Mouse (Mus musculus) kidney, embryonic 14.5 days (tissue): Measurements from ENCODE around the gene Gas7. TPM values are rescaled to one million over a fixed set of nuclear protein-coding genes. Genes with fewer than 3 reads are reported as not detected.
A peak's percentile ranks its signal among the peaks of the same experiment; 100 is the strongest.

ENCODE experiments used
- ATAC-seq: fragments of 200-750 bp; cut with Nextera tagmentation; 2 replicates; pipeline ENCODE4 v1.8.0; 2017; ENCODE audit warnings: moderate number of reproducible peaks, mild to moderate bottlenecking, moderate TSS enrichment, moderate library complexity; ENCODE audit not compliant: low FRiP score, low TSS enrichment
- H3K27ac ChIP-seq: fragments of 300-500 bp; sonication (generic); 2 replicates; pipeline ENCODE4 v1.5.1; 2014; ENCODE audit warnings: low read depth, mild to moderate bottlenecking, low read length, moderate library complexity, mixed read lengths
- H3K27me3 ChIP-seq: fragments of 300-500 bp; sonication (generic); 2 replicates; pipeline ENCODE4 v1.6.1; 2014; ENCODE audit warnings: mild to moderate bottlenecking, low read length; ENCODE audit not compliant: control insufficient read depth, insufficient read depth
- H3K36me3 ChIP-seq: fragments of 300-500 bp; sonication (generic); 2 replicates; pipeline ENCODE4 v1.6.1; 2014; ENCODE audit warnings: low read length, mixed read lengths; ENCODE audit not compliant: control insufficient read depth, insufficient read depth
- H3K4me1 ChIP-seq: fragments of 300-500 bp; sonication (generic); 2 replicates; pipeline ENCODE4 v1.6.1; 2014; ENCODE audit warnings: low read length, mixed read lengths; ENCODE audit not compliant: control insufficient read depth, insufficient read depth
- H3K4me2 ChIP-seq: fragments of 300-500 bp; sonication (generic); replicated peaks from 2 replicates; pipeline ENCODE4 v1.6.1; 2014; ENCODE audit warnings: low read depth, mild to moderate bottlenecking, low read length
- H3K4me3 ChIP-seq: fragments of 300-500 bp; sonication (generic); 2 replicates; pipeline ENCODE4 v1.5.1; 2014; ENCODE audit warnings: mild to moderate bottlenecking, low read length
- H3K9ac ChIP-seq: fragments of 300-500 bp; sonication (generic); 2 replicates; pipeline ENCODE4 v1.6.1; 2014; ENCODE audit warnings: low read depth, mild to moderate bottlenecking, low read length, moderate library complexity
- H3K9me3 ChIP-seq: fragments of 300-500 bp; sonication (generic); 2 replicates; pipeline ENCODE4 v1.6.1; 2016; ENCODE audit warnings: low read length; ENCODE audit not compliant: control insufficient read depth
- WGBS: fragments of 180-500 bp; shearing (Covaris S2); extraction: QIAGEN DNeasy Blood & Tissue Kit; methylation state at CpG from one replicate; pipeline ENCODE4 v1.1.7; 2014; 5-methylcytosine and 5-hydroxymethylcytosine counted together
- polyA plus RNA-seq: library from polyadenylated mRNA; unstranded; fragments of >200 nt; fragmentation: Nextera tagmentation; extraction: Ambion mirVana; gene quantifications from 2 replicates; pipeline ENCODE4 v1.2.1, GENCODE M21; 2014

The Gas7 gene
- polyA plus RNA-seq = 7.9 and 8.3 TPM in 2 replicates

DNA sequence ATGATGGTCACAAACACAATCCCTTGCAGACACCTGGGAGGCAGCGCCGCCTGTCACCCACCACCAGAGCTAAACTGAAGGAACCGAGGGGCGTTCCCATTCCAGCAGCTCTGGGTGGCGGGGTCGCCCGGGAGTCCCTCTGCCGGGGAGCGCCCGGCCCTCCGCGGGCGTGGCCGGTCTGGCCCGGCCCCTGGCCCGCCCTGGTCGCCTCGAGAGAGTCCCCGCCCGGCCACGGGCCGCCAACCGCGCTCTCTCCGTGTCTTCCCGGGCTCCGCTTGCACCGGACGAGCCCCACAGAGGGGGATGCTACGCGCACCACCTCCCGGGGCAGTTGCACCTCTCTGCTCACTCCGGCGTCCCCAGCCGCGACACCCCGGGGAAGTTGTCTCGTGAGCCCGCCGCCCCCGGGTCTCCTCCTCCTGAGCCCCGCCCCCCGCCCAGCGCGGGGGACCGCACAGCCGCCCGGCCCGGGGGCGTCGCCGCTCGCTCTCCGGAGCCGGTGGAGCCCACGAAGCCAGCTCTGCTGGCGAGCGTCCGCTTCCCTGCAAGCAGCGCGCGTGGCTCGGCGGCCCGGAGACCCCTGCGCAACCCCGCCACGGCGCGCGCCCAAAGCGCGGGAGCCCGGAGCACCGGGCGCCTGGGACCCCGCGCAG, at the start of gene Gas7:
TSS of gene Gas7 (plus strand) at position 564 of the 653 bp plus-strand sequence.
- H3K9me3 ChIP-seq = no peaks in the 10 kb centered on the region
- peak within 1 kb of the TSS; percentile 11; the same call in 1 of the 2 replicates for H3K27ac ChIP-seq
- peak within 1 kb of the TSS; percentile 98 for H3K4me2 ChIP-seq
- H3K4me3 ChIP-seq = peak within 1 kb of the TSS; percentile 79
- H3K9ac ChIP-seq = peak within 1 kb of the TSS; percentile 73
- H3K4me1 ChIP-seq = no peaks in the 10 kb centered on the region
- no peaks in the 10 kb centered on the region for H3K36me3 ChIP-seq
- H3K27me3 ChIP-seq = 0 out of 2 replicates have a peak, but pooled peaks cover 5% of the 10 kb centered on the region
- WGBS = under 1% methylated on average over 56 of the region's 78 CpGs
- peak; percentile 93 for ATAC-seq

- H3K4me2 ChIP-seq = no peak overlapping the region
- H3K27ac ChIP-seq = no peak overlapping the region
- no peak for ATAC-seq
- H3K9ac ChIP-seq = no peak overlapping the region
- no peaks in the 10 kb centered on the region for H3K27me3 ChIP-seq
- WGBS = 72% methylated on average over 6 of the region's 6 CpGs
- H3K4me3 ChIP-seq = no peak overlapping the region
- H3K36me3 ChIP-seq = no peaks in the 10 kb centered on the region
- no peaks in the 10 kb centered on the region for H3K4me1 ChIP-seq
- no peaks in the 10 kb centered on the region for H3K9me3 ChIP-seq
These were observed 40.8 kb upstream of the Gas7 start for GRCm38 (mm10) chr11:67414346-67414940.

DNA sequence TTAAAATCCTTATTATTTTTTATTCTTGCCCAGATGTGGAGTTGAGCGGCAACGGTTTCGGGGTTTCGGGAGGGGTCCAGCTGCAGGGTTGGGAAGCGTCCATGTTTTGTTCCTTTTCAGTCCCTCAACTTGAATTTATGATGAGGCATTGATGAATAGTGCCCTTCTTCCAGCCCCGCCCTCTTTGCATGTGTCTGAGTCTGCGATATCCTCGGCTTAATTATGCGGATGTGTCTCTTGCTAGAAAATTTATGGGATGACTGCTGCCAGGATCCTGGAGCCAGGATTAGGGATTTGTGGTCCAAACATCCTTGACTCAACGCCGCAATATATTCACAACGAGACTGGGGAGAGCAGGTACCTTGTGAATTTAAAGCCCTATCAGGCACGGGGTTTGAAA, 31.7 kb upstream of the Gas7 start:
- Histone ChIP-seq H3K4me1 (no peaks in the 10 kb centered on the region), H3K36me3 (no peaks in the 10 kb centered on the region), H3K4me2 (no peak overlapping the region), H3K27me3 (no peaks in the 10 kb centered on the region), H3K27ac (no peak overlapping the region), H3K9me3 (no peaks in the 10 kb centered on the region), H3K4me3 (no peak overlapping the region), H3K9ac (no peak overlapping the region)
- 80% methylated on average over 13 of the region's 13 CpGs for WGBS
- no peak for ATAC-seq

DNA sequence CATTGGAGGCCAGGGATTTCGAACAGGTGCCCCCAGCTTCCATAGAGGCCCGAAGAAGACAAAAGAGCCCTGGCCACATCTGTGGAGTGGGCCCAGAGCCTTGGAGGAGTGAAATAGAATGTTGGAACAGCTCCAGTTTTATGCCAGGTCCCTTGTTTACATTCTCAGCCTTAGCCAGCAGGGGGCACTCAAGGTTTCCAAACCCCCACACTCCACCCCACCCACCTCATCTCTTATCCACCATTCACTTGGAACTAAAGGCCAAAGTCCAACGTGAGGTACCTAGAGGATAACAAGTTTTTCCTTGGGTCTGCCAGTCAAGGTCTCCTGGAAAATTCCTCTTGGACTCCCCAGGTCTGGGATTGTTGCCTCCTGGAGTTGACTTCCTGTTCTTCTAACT, 27.0 kb upstream of the Gas7 start:
- H3K27ac ChIP-seq = no peak overlapping the region
- H3K9ac ChIP-seq = no peak overlapping the region
- no peak overlapping the region for H3K4me2 ChIP-seq
- no peak for ATAC-seq
- H3K4me1 ChIP-seq = no peaks in the 10 kb centered on the region
- no peaks in the 10 kb centered on the region for H3K36me3 ChIP-seq
- no peaks in the 10 kb centered on the region for H3K9me3 ChIP-seq
- no peak overlapping the region for H3K4me3 ChIP-seq
- H3K27me3 ChIP-seq = no peaks in the 10 kb centered on the region; the same call in 1 of the 2 replicates
- 40% methylated on average over 3 of the region's 3 CpGs for WGBS

- no peak overlapping the region for H3K27ac ChIP-seq
- no peaks in the 10 kb centered on the region for H3K9me3 ChIP-seq
- 56% methylated on average over 1 of the region's 1 CpGs for WGBS
- no peak for ATAC-seq
- no peak overlapping the region for H3K4me3 ChIP-seq
- H3K27me3 ChIP-seq = no peaks in the 10 kb centered on the region; the same call in 1 of the 2 replicates
- H3K36me3 ChIP-seq = no peaks in the 10 kb centered on the region
- H3K4me1 ChIP-seq = no peaks in the 10 kb centered on the region
- no peak overlapping the region for H3K9ac ChIP-seq
- no peak overlapping the region for H3K4me2 ChIP-seq
These were observed 25.4 kb upstream of the Gas7 start for GRCm38 (mm10) chr11:67429836-67430235.

DNA sequence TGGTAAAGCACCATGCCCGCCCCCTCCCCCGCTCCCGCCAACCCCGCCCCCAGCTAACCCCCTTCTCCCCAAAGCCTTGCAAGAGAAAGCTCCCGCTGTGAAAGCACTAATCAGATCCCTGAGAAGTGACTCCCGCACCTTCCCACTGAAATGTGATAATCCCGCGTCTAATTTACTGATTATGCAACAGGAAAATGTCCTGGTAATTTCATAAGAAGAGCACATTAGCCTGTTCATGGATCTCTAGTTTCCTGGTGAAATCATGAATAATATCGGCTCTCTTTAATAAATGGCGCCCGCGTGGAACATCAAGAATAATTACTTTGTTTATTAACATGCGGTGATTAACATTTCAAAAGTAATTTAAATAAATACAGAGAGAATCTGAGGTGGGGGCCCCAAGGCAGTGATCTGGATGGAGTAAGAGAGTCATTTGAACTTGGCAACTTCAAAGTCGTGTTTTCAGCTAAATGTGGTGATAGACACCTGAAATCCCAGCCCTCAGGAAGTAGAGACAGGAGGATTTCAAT, 24.1 kb upstream of the Gas7 start:
- H3K4me2 ChIP-seq = no peak overlapping the region
- H3K4me1 ChIP-seq = no peaks in the 10 kb centered on the region
- ATAC-seq = no peak
- 31% methylated on average over 14 of the region's 14 CpGs for WGBS
- no peak overlapping the region for H3K4me3 ChIP-seq
- no peaks in the 10 kb centered on the region for H3K36me3 ChIP-seq
- H3K9me3 ChIP-seq = no peaks in the 10 kb centered on the region
- H3K27me3 ChIP-seq = no peaks in the 10 kb centered on the region; the same call in 1 of the 2 replicates
- no peak overlapping the region for H3K27ac ChIP-seq
- no peak overlapping the region for H3K9ac ChIP-seq

DNA sequence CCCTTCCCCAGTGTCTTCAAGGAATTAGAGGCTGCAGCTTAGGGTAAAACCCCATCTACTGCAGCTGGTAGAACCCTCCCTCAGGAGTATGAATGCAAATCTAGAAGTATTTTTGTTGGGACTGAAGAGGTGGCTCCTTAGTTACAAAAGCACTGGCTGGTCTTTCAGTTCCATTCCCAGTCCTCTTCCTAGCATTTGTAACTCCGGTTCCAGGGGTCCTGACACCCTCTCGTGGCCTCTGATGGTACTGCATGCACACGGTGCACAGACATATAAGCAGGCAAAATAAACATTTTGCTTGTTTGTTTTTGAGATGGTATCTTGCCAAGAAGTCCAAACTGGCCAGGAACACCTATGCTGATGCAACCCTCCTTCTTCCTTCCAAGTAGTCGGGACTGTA, 23.4 kb upstream of the Gas7 start:
- H3K27me3 ChIP-seq = no peaks in the 10 kb centered on the region; the same call in 1 of the 2 replicates
- no peaks in the 10 kb centered on the region for H3K36me3 ChIP-seq
- no peaks in the 10 kb centered on the region for H3K4me1 ChIP-seq
- no peak overlapping the region for H3K9ac ChIP-seq
- H3K4me2 ChIP-seq = no peak overlapping the region
- H3K4me3 ChIP-seq = no peak overlapping the region
- H3K9me3 ChIP-seq = no peaks in the 10 kb centered on the region
- H3K27ac ChIP-seq = no peak overlapping the region
- WGBS = 84% methylated on average over 4 of the region's 4 CpGs
- no peak for ATAC-seq

- H3K27me3 ChIP-seq = no peaks in the 10 kb centered on the region; the same call in 1 of the 2 replicates
- 89% methylated on average over 5 of the region's 5 CpGs for WGBS
- no peaks in the 10 kb centered on the region for H3K36me3 ChIP-seq
These were observed 21.5 kb upstream of the Gas7 start for GRCm38 (mm10) chr11:67433763-67434162.

GRCm38 (mm10) chr11:67438746-67439145, 16.5 kb upstream of the Gas7 start:
- Histone ChIP-seq H3K4me1 (no peaks in the 10 kb centered on the region), H3K4me2 (no peak overlapping the region), H3K36me3 (no peaks in the 10 kb centered on the region), H3K4me3 (no peak overlapping the region), H3K27ac (no peak overlapping the region), H3K9me3 (no peaks in the 10 kb centered on the region), H3K9ac (no peak overlapping the region), H3K27me3 (no peaks in the 10 kb centered on the region)
- ATAC-seq = no peak
- 97% methylated on average over 5 of the region's 5 CpGs for whole genome bisulfite sequencing

More at GRCm38 (mm10) chr11:67433763-67434162, 21.5 kb upstream of the Gas7 start:
- no peak overlapping the region for H3K27ac ChIP-seq
- no peak overlapping the region for H3K4me2 ChIP-seq
- H3K4me3 ChIP-seq = no peak overlapping the region
- no peak overlapping the region for H3K9ac ChIP-seq
- no peaks in the 10 kb centered on the region for H3K9me3 ChIP-seq
- ATAC-seq = no peak
- no peaks in the 10 kb centered on the region for H3K4me1 ChIP-seq
